Mouse (Mus musculus): ENCODE results near the gene 2310002L09Rik. TPM values are rescaled to one million over a fixed set of nuclear protein-coding genes. Genes with fewer than 3 reads are reported as not detected.
"Not testable (repeated sequence)": the region's sequence is repeated elsewhere in the genome, so short reads cannot be mapped to it uniquely, and the experiment has no call there.

Gene 2310002L09Rik
- polyA plus RNA-seq (2014; fragmentation: Nextera tagmentation; extraction: Ambion mirVana), result not detected in 2 replicates

GRCm38 (mm10) chr4:73950375-73950896 is at the start of gene 2310002L09Rik:
TSS of gene 2310002L09Rik (minus strand) at chr4:73950846.
- Histone ChIP-seq H3K27me3 (ENCODE audit: control insufficient read depth, insufficient read depth, low read length) (no peaks in the 10 kb centered on the region), H3K27ac (ENCODE audit: low read depth, low read length) (no peak within 1 kb of the TSS), H3K4me2 (no peak within 1 kb of the TSS), H3K9me3 (ENCODE audit: control insufficient read depth, low read length) (no peaks in the 10 kb centered on the region), H3K4me1 (ENCODE audit: control insufficient read depth, insufficient read depth, low read length) (no peaks in the 10 kb centered on the region), H3K4me3 (ENCODE audit: low read depth, low read length) (no peak within 1 kb of the TSS), H3K36me3 (ENCODE audit: control insufficient read depth, insufficient read depth, low read length) (no peaks in the 10 kb centered on the region), H3K9ac (ENCODE audit: low read length) (no peak within 1 kb of the TSS)
- WGBS, result 87% methylated on average over 8 of the region's 8 CpGs
- DNase-seq (ENCODE audit: low spot score, missing footprints) (no peak), ATAC-seq (ENCODE audit: low FRiP score) (no peak)

- WGBS, result 84% methylated on average over 3 of the region's 3 CpGs
- no peaks in the 10 kb centered on the region for H3K9me3 ChIP-seq (ENCODE audit: control insufficient read depth, low read length)
- ATAC-seq (ENCODE audit: low FRiP score) (no peak), DNase-seq (ENCODE audit: low spot score, missing footprints) (no peak)
- H3K4me3 ChIP-seq (ENCODE audit: low read depth, low read length), result no peak overlapping the region
- H3K9ac ChIP-seq (ENCODE audit: low read length), result no peak overlapping the region
- H3K36me3 ChIP-seq (ENCODE audit: control insufficient read depth, insufficient read depth, low read length), result no peaks in the 10 kb centered on the region
- no peaks in the 10 kb centered on the region for H3K4me1 ChIP-seq (ENCODE audit: control insufficient read depth, insufficient read depth, low read length)
- no peak overlapping the region for H3K27ac ChIP-seq (ENCODE audit: low read depth, low read length)
- no peak overlapping the region for H3K4me2 ChIP-seq
- H3K27me3 ChIP-seq (ENCODE audit: control insufficient read depth, insufficient read depth, low read length), result no peaks in the 10 kb centered on the region
Observed at GRCm38 (mm10) chr4:73980454-73980853, 29.8 kb upstream of the 2310002L09Rik start.

GRCm38 (mm10) chr4:73920660-73921059 is 30.0 kb downstream of the 2310002L09Rik start, which contains the start of gene Gm11756:
TSS of gene Gm11756 (minus strand) at chr4:73920760.
- not testable (repeated sequence) for ATAC-seq (ENCODE audit: low FRiP score); DNase-seq (ENCODE audit: low spot score, missing footprints); H3K4me1 ChIP-seq (ENCODE audit: control insufficient read depth, insufficient read depth, low read length); H3K4me3 ChIP-seq (ENCODE audit: low read depth, low read length); H3K36me3 ChIP-seq (ENCODE audit: control insufficient read depth, insufficient read depth, low read length); H3K27ac ChIP-seq (ENCODE audit: low read depth, low read length); H3K4me2 ChIP-seq; H3K27me3 ChIP-seq (ENCODE audit: control insufficient read depth, insufficient read depth, low read length); H3K9me3 ChIP-seq (ENCODE audit: control insufficient read depth, low read length); H3K9ac ChIP-seq (ENCODE audit: low read length)
- WGBS, result 82% methylated on average over 6 of the region's 6 CpGs

GRCm38 (mm10) chr4:73905853-73906252 is 44.8 kb downstream of the 2310002L09Rik start, which contains the start of gene Gm13871:
TSS of gene Gm13871 (minus strand) at chr4:73905953.
- not testable (repeated sequence) for H3K27me3 ChIP-seq (ENCODE audit: control insufficient read depth, insufficient read depth, low read length); H3K36me3 ChIP-seq (ENCODE audit: control insufficient read depth, insufficient read depth, low read length); H3K4me2 ChIP-seq; ATAC-seq (ENCODE audit: low FRiP score); H3K27ac ChIP-seq (ENCODE audit: low read depth, low read length); H3K4me1 ChIP-seq (ENCODE audit: control insufficient read depth, insufficient read depth, low read length); H3K4me3 ChIP-seq (ENCODE audit: low read depth, low read length); DNase-seq (ENCODE audit: low spot score, missing footprints); H3K9ac ChIP-seq (ENCODE audit: low read length); H3K9me3 ChIP-seq (ENCODE audit: control insufficient read depth, low read length)
- no CpG with 5 or more reads among the region's 4 CpGs for WGBS

GRCm38 (mm10) chr4:73891012-73891411 is 59.6 kb downstream of the 2310002L09Rik start, which contains the start of gene Gm11757:
TSS of gene Gm11757 (minus strand) at chr4:73891112.
- ATAC-seq (ENCODE audit: low FRiP score); H3K9ac ChIP-seq (ENCODE audit: low read length): not testable (repeated sequence)
- WGBS, result no CpG with 5 or more reads among the region's 4 CpGs

More at GRCm38 (mm10) chr4:73891012-73891411, 59.6 kb downstream of the 2310002L09Rik start, which contains the start of gene Gm11757:
- not testable (repeated sequence) for H3K27ac ChIP-seq (ENCODE audit: low read depth, low read length); H3K4me1 ChIP-seq (ENCODE audit: control insufficient read depth, insufficient read depth, low read length); H3K27me3 ChIP-seq (ENCODE audit: control insufficient read depth, insufficient read depth, low read length); H3K9me3 ChIP-seq (ENCODE audit: control insufficient read depth, low read length); H3K4me3 ChIP-seq (ENCODE audit: low read depth, low read length); H3K4me2 ChIP-seq; H3K36me3 ChIP-seq (ENCODE audit: control insufficient read depth, insufficient read depth, low read length); DNase-seq (ENCODE audit: low spot score, missing footprints)

Other genes starting within 250 kb of the 2310002L09Rik start
- gene Rasef, start 159.9 kb downstream of the 2310002L09Rik start, polyA plus RNA-seq (2014; fragmentation: Nextera tagmentation; extraction: Ambion mirVana), result 0.05 and 0.22 TPM in 2 replicates
- not detected in 2 replicates for gene Gm11758, start 74.6 kb downstream of the 2310002L09Rik start, polyA plus RNA-seq (2014; fragmentation: Nextera tagmentation; extraction: Ambion mirVana)
- gene Gm11757, start 59.7 kb downstream of the 2310002L09Rik start, polyA plus RNA-seq (2014; fragmentation: Nextera tagmentation; extraction: Ambion mirVana), result not detected in 2 replicates
- gene Gm13871, start 44.9 kb downstream of the 2310002L09Rik start, polyA plus RNA-seq (2014; fragmentation: Nextera tagmentation; extraction: Ambion mirVana), result not detected in 2 replicates
- gene Gm11756, start 30.1 kb downstream of the 2310002L09Rik start, polyA plus RNA-seq (2014; fragmentation: Nextera tagmentation; extraction: Ambion mirVana), result not detected in 2 replicates
- 3.2 and 4.1 TPM in 2 replicates for gene Frmd3, start 62.6 kb upstream of the 2310002L09Rik start, polyA plus RNA-seq (2014; fragmentation: Nextera tagmentation; extraction: Ambion mirVana)

Data from midbrain, embryonic 11.5 days (tissue).